Mouse (Mus musculus) megakaryocyte, embryonic 14.5 days (primary cell): ENCODE results near the gene Nova2. TPM values are rescaled to one million over a fixed set of nuclear protein-coding genes. Genes with fewer than 3 reads are reported as not detected.

Source experiments
- H3K27me3 ChIP-seq: replicated peaks from 2 replicates; pipeline ENCODE3; 2012; ENCODE audit warnings: inconsistent platforms
- H3K36me3 ChIP-seq: replicated peaks from 2 replicates; pipeline ENCODE3; 2012; ENCODE audit warnings: low read length, inconsistent platforms, mixed read lengths
- H3K4me1 ChIP-seq: 2 replicates; pipeline ENCODE4 v1.6.1; 2012; ENCODE audit warnings: inconsistent platforms
- H3K4me3 ChIP-seq: replicated peaks from 2 replicates; pipeline ENCODE3; 2012; ENCODE audit warnings: moderate library complexity, mild to moderate bottlenecking, inconsistent platforms
- H3K9me3 ChIP-seq: 2 replicates; pipeline ENCODE4 v1.6.1; 2012; ENCODE audit warnings: inconsistent platforms
- FLI1 ChIP-seq: IDR thresholded peaks from 2 replicates; pipeline ENCODE4 v1.6.1; 2012; ENCODE audit warnings: low read length, inconsistent platforms, mixed read lengths
- GATA1 ChIP-seq: IDR thresholded peaks from 3 replicates; pipeline ENCODE4 v1.6.1; 2012; ENCODE audit warnings: mixed read lengths, low read length, inconsistent platforms, borderline replicate concordance
- polyA plus RNA-seq: library from polyadenylated mRNA; stranded (reverse); fragments of >175 nt; gene quantifications from 2 replicates; pipeline ENCODE4 v1.2.3, GENCODE M21; 2012; ENCODE audit warnings: low replicate concordance; ENCODE audit not compliant: insufficient read depth

Nova2 gene
- polyA plus RNA-seq, 1 experiment: 0.02 TPM

- Histone ChIP-seq H3K27me3 (peaks cover 39% of the 10 kb centered on the region), H3K9me3 (no peaks in the 10 kb centered on the region), H3K4me3 (no peak overlapping the region), H3K4me1 (no peaks in the 10 kb centered on the region), H3K36me3 (no peaks in the 10 kb centered on the region)
- TF ChIP-seq FLI1: no peak
- TF ChIP-seq GATA1: no peak
These were observed 52.7 kb downstream of the Nova2 start for GRCm38 (mm10) chr7:18978381-18978780.

GRCm38 (mm10) chr7:18986503-18986902 lies 60.8 kb downstream of the Nova2 start:
- Histone ChIP-seq H3K4me3 (no peak overlapping the region), H3K4me1 (peaks cover 24% of the 10 kb centered on the region), H3K27me3 (peaks cover 44% of the 10 kb centered on the region), H3K36me3 (no peaks in the 10 kb centered on the region), H3K9me3 (no peaks in the 10 kb centered on the region)
- TF ChIP-seq FLI1 (no peak), GATA1 (no peak)

- Histone ChIP-seq H3K9me3 (no peaks in the 10 kb centered on the region), H3K4me1 (peaks cover 30% of the 10 kb centered on the region), H3K36me3 (no peaks in the 10 kb centered on the region), H3K4me3 (no peak within 1 kb of the TSS), H3K27me3 (peaks cover 50% of the 10 kb centered on the region)
- TF ChIP-seq FLI1 (no peak), GATA1 (no peak)
These were observed 61.4 kb downstream of the Nova2 start, which contains the start of gene Nanos2 for GRCm38 (mm10) chr7:18987100-18987499. TSS of gene Nanos2 (plus strand) at chr7:18987400.

- Histone ChIP-seq H3K36me3 (peaks cover 3% of the 10 kb centered on the region), H3K4me3 (no peak overlapping the region), H3K4me1 (peaks cover 37% of the 10 kb centered on the region), H3K27me3 (peaks cover 57% of the 10 kb centered on the region), H3K9me3 (no peaks in the 10 kb centered on the region)
- TF ChIP-seq GATA1: no peak
- TF ChIP-seq FLI1: no peak
These were observed 62.1 kb downstream of the Nova2 start for GRCm38 (mm10) chr7:18987747-18988146.

- Histone ChIP-seq H3K27me3 (peaks cover 60% of the 10 kb centered on the region), H3K9me3 (no peaks in the 10 kb centered on the region), H3K4me1 (peaks cover 38% of the 10 kb centered on the region), H3K36me3 (peaks cover 13% of the 10 kb centered on the region), H3K4me3 (no peak overlapping the region)
- TF ChIP-seq GATA1 (no peak), FLI1 (no peak)
These were observed 63.1 kb downstream of the Nova2 start for GRCm38 (mm10) chr7:18988780-18989179.

- Histone ChIP-seq H3K9me3 (no peaks in the 10 kb centered on the region), H3K4me1 (peaks cover 38% of the 10 kb centered on the region), H3K4me3 (no peak overlapping the region), H3K36me3 (peaks cover 25% of the 10 kb centered on the region), H3K27me3 (peaks cover 52% of the 10 kb centered on the region)
- no peak for TF ChIP-seq FLI1
- TF ChIP-seq GATA1: no peak
These were observed 64.3 kb downstream of the Nova2 start for GRCm38 (mm10) chr7:18989995-18990394.

- peaks cover 38% of the 10 kb centered on the region for H3K4me1 ChIP-seq
- no peaks in the 10 kb centered on the region for H3K9me3 ChIP-seq
- H3K36me3 ChIP-seq: peaks cover 32% of the 10 kb centered on the region
- TF ChIP-seq GATA1: no peak
- no peak for TF ChIP-seq FLI1
- H3K27me3 ChIP-seq: peaks cover 49% of the 10 kb centered on the region
- peak within 1 kb of the TSS; percentile 92 for H3K4me3 ChIP-seq
These were observed 65.1 kb downstream of the Nova2 start, which contains the start of gene Mypop for GRCm38 (mm10) chr7:18990601-18991295. TSS of gene Mypop (plus strand) at chr7:18991245.

GRCm38 (mm10) chr7:18991660-18992293 lies 66.1 kb downstream of the Nova2 start:
- peak overlapping the region; percentile 92 for H3K4me3 ChIP-seq
- no peak for TF ChIP-seq FLI1
- no peaks in the 10 kb centered on the region for H3K9me3 ChIP-seq
- peaks cover 43% of the 10 kb centered on the region for H3K36me3 ChIP-seq
- peaks cover 49% of the 10 kb centered on the region for H3K27me3 ChIP-seq
- peaks cover 34% of the 10 kb centered on the region for H3K4me1 ChIP-seq

- H3K27me3 ChIP-seq: peaks cover 47% of the 10 kb centered on the region
- peak overlapping the region; percentile 92 for H3K4me3 ChIP-seq
These were observed 66.6 kb downstream of the Nova2 start for GRCm38 (mm10) chr7:18992294-18992675.

GRCm38 (mm10) chr7:18993036-18993435 lies 67.3 kb downstream of the Nova2 start:
- Histone ChIP-seq H3K4me1 (peaks cover 37% of the 10 kb centered on the region), H3K4me3 (no peak overlapping the region), H3K27me3 (peaks cover 40% of the 10 kb centered on the region), H3K36me3 (peaks cover 52% of the 10 kb centered on the region), H3K9me3 (no peaks in the 10 kb centered on the region)
- TF ChIP-seq GATA1 (no peak), FLI1 (no peak)

More at GRCm38 (mm10) chr7:18992294-18992675, 66.6 kb downstream of the Nova2 start:
- Histone ChIP-seq H3K9me3 (no peaks in the 10 kb centered on the region), H3K36me3 (peaks cover 45% of the 10 kb centered on the region), H3K4me1 (peaks cover 31% of the 10 kb centered on the region)
- TF ChIP-seq FLI1 (no peak), GATA1 (no peak)
